Comparison of ENCODE assay signal across 8 mouse cellular contexts in the genomic region with DNA sequence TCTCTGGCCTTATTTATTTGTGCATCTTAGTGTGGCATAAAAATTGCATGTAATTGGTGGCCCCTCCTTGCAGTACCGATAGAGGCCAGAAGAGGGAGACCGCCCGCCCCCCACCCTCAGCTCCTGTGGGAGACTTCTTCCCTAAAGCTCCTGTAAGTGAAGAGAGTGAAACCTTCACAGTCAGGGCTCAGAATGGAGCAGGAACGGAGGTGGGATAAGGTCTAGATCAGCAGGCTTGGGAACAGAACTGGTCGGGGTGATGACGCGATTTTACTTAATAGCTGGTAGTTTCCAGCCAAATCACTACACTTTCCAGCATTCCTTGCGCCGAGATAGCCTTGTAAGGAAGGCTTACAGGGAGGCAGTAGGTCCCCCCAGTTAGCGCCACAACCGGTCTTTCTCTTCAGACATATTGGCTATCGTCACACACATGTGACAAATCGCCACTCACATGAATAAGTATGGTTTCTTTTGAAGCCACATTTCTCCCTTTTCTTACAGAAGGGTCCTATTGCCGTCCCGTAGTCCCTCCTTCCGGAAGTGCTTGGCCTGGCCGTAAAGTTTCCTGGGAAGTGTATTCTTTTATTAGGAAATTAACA. TPM values are rescaled to one million over a fixed set of nuclear protein-coding genes. Genes with fewer than 3 reads are reported as not detected.
A peak's percentile ranks its signal among the peaks of the same experiment; 100 is the strongest.
DNase-seq lines count a peak whose midpoint lies in the region; ATAC-seq lines count a peak whose summit lies in the region.

No protein-coding gene starts in this region.

- peak; percentile 67 for DNase-seq in adipocyte (ENCODE audit: low spot score)
- peak; percentile 48 for DNase-seq in gastrocnemius, postnatal 14 days
- DNase-seq in left cerebral cortex, adult 8-10 months (ENCODE audit: low spot score in 2 of 2): peak; percentile 46 to 71
- DNase-seq in lung, postnatal 4 days: peak; percentile 50 to 73
- DNase-seq in right cerebral cortex, adult 18-20 months: peak; percentile 57
- no peak for DNase-seq in T-cell, adult 2 months (ENCODE audit: low spot score)

- intact Hi-C loops in gastrocnemius, postnatal 14 days (cut with DNase I; ENCODE audit: low total_unique reads): no loop called here

- ATAC-seq in common myeloid progenitor, adult 5-6 weeks (replicated peaks; ENCODE audit: low read depth, poor library complexity, severe bottlenecking): peak; percentile 89
- ATAC-seq in inflammation-experienced regulatory T-cells, adult 6 months: peak; percentile 74

RNA-seq across cellular contexts. Expression of a gene that starts 14.6 kb away (rescaled TPM):
- 9.8 and 12.5 TPM in 2 replicates for total RNA-seq in common myeloid progenitor, adult 5-6 weeks (2017)
- total RNA-seq in gastrocnemius, postnatal 14 days (2021): 1 to 10 TPM; 4.9 to 5.3 TPM
- polyA plus RNA-seq in inflammation-experienced regulatory T-cells, adult 6 months (2017; shearing (Covaris generic)): 10 to 100 TPM; 22.8 to 37.5 (median 24.9) TPM
- 10 to 100 TPM in 3 of 4 experiments, 1 to 10 TPM in 1; 9.9 to 11.3 (median 10.6) TPM for total RNA-seq in left cerebral cortex, adult 8-10 months (2022)

RNA-seq across cellular contexts. Expression of a gene that starts 42.7 kb away (rescaled TPM):
- not detected in 2 replicates for total RNA-seq in common myeloid progenitor, adult 5-6 weeks (2017)
- total RNA-seq in gastrocnemius, postnatal 14 days (2021): not detected
- not detected for polyA plus RNA-seq in inflammation-experienced regulatory T-cells, adult 6 months (2017; shearing (Covaris generic))
- total RNA-seq in left cerebral cortex, adult 8-10 months (2022): not detected

RNA-seq across cellular contexts. Expression of a gene that starts 53.9 kb away (rescaled TPM):
- total RNA-seq in common myeloid progenitor, adult 5-6 weeks (2017): not detected in 2 replicates
- not detected for total RNA-seq in gastrocnemius, postnatal 14 days (2021)
- not detected for polyA plus RNA-seq in inflammation-experienced regulatory T-cells, adult 6 months (2017; shearing (Covaris generic))
- total RNA-seq in left cerebral cortex, adult 8-10 months (2022): not detected
